Mouse (Mus musculus): ENCODE results near the gene Naa38. TPM values are rescaled to one million over a fixed set of nuclear protein-coding genes. Genes with fewer than 3 reads are reported as not detected.
A peak's percentile ranks its signal among the peaks of the same experiment; 100 is the strongest.

The Naa38 gene
- total RNA-seq, 4 experiments from 2014 or later, result 99.9 to 140 (median 114) TPM

DNA sequence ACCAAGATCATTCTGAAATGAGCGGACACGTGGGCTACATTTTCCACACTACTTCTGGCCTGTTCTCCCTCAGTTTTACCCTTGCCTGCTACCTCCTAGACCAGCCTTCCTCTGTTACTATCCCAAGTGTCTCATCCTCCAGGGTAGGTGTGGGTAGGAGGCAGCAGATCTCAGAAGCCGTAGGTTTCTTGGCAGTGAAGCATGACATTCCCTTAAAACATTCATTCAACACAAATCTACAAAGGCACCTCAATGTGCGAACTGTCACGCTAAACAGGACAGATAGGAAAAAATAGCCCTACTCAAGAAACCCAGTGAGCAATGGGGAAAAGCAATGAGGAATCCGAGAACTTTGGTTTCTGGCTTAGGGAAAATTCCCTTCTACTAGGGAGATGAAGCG, 17.3 kb downstream of the Naa38 start:
- no peak for DNase-seq (ENCODE audit: low spot score in 2 of 2)

DNA sequence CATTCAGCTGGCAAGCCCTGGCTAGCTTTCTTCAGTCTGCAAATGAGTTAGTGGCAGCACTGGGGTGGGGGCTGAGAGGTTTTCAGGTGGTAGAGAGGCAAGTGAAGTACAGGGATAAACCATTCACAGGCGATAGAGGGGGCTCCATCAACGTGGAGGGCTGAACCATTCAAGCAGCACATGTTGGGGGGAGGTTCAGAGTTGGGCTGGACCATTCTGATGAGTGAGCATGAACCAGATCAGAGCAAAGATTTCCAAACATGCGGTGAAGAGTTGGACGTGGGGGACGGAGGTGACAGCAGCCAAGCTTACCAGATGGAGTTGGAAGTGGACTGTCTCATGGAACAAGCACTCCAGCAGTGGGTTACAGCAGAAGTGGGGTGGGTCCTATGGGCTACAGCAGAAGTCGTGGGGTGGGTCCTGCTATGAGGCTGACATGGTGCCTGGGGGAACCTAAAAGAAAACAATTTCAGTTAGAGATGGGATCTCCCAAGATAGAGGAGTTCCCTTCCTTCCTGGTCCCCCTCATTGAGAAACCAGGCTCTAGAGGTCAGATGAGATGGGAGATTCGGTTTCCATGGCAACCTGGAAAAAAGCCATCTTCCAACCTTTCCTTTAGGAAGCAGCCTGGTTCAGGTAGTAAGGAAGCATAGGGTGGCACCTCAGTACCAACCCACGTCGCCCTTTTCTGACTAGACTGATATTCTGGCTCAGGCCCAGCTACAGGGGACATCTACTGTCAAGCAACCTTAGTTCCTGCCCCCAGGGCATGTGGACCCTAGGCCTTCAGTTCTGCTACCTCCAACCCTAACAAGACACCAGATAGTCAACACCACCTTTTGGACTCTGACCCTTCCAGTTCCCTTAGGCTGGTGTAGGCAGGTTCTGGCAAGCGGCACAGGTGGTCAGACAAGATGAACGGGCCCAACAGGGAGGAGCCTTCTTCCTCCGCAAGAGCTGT, 18.2 kb downstream of the Naa38 start, which contains the start of gene Kdm6b:
Gene Kdm6b (minus strand): TSS at position 455 of the 961 bp plus-strand sequence.
- DNase-seq (ENCODE audit: low spot score in 2 of 2), result peak in 1 of 2 experiments; percentile 61

DNA sequence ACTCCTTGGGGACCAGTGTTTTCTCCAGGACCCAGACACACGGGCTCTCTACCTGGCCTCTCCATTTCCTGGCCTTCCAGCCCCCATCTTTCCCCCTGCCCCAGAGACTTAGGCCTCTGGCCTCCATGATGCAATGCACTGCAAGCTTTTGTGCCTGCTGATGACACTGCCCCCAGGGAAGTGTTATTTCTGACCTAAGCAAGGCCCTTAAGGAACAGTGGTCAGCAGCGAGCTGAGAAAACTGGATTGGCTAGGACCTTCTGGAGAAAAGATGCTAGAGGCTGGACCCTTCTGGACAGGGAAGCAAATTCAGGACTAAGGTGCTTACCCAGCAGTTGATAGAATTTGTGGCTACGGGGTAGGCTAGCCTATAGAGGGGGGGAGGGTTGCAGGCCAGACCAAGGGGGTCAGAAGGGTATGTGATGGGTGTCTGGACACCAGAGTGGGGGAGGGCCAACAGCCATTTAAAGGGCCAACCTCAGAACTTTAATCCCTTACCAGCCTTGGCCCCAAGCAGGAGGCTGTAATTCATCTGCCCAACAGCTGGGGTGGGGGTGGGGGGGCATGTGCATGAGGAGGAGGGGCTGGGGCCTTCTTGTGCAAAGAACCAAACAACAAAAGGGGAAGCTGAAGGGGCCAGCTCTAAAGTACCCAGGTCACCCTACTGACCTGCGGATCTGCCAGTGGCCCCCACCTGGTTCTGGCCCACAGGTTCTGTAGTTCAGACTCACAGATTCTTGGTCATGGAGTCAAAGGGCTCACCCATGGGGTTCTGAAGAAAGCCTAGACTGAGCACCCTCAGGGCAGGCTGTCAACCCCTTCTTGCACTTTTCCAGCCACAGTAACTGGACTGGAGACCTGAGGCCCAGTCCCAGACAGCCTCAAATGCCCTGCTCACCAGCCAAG, 19.4 kb downstream of the Naa38 start:
- DNase-seq (ENCODE audit: low spot score in 2 of 2), result no peak

DNA sequence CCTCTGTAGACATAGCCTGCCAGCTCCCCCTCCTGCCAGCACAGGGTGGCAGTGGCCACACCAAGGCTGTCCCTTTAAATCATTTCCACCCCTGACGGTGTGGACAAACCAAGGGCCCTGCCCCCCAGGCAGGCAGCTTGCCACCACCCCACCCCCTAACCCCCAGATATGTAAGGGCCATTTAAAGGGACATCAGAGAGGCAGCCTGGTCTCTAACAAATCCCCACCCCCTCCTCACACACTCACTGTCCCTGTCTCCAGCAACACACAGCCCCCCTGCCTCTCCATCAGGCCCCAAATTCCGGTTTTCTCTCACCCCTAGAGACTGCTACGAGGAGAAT, 20.0 kb downstream of the Naa38 start:
- no peak for DNase-seq (ENCODE audit: low spot score in 2 of 2)

DNA sequence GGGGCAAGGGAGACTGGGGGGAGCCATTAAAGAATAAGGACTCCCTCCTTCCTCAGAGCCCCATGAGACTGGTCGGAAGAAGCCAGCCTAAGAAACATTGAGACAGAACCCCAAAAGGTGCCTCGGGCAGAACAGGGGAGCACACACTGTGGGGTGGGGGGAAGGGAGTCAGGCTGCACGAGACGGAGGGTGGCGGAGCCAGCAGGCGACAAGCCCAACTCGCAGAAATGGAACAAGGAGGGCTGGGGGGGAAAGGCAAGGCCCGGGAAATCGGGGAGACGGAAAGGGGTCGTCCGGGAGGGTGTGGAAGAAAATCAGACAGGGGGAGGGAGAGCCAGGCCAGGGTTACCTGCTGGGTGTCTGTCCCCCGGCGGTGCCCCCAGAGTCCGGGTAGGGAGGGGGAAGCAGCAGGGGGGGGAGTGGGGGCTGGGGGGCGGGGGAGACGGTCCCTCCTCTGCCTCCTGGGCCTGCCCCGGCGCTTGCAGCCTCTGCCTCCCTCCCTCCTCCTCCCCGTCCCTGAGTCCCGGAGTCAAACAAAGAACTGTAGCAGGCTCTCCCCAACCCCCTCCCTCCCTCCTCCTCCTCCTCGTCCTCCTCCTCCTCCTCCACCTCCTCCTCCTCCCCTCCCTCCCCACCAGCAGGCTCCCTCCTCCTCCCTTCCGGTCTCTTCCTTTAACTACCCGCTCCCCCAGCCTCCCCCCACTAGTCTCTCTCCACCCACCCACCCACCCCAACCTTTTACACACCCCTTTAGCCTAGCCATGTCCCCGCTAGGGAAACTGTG, 20.6 kb downstream of the Naa38 start:
- no peak for DNase-seq (ENCODE audit: low spot score in 2 of 2)

DNA sequence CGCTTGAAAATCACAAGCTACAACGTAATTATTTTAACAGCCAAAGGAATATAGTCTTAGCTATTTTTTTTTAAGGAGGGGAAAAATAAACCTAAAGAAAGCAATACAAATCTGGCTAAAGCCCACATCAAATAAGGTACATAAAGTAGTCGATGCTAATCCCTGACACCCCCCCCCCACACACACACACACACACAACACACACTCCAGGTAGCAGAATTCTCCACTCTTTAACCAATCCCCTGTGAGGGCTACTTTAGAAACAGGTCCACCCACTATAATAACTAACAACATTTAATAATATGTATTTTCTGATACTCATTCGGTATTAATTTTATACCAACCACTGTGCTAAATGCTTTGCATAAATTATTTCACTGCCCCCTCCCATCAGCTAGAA, 21.2 kb downstream of the Naa38 start:
- DNase-seq (ENCODE audit: low spot score in 2 of 2), result no peak

DNA sequence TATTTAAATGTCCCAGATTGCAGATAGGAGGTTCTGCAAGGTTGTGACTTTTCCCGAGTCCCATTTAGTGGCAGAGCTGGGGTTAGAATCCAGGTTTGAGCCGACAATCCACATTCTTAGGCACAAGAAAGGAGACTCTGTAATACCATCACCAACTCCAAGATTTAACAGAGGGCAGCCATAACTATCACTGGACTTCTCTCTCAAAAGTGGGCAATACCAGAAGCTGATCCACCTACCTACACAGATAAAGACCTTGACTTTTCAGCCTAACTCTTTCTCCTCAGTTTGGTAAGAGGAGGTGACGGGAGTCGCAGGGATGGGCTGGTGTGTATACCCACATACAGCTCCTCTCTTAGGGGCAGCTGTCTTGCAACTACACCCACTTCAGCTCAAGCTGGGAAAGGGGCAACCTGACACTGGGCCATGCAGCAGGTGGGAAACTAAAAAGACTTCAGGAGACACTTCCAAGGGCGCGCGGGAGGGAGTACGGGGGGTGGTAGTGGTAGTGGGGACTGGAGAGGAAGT, 21.7 kb downstream of the Naa38 start:
- no peak for DNase-seq (ENCODE audit: low spot score in 2 of 2)

DNA sequence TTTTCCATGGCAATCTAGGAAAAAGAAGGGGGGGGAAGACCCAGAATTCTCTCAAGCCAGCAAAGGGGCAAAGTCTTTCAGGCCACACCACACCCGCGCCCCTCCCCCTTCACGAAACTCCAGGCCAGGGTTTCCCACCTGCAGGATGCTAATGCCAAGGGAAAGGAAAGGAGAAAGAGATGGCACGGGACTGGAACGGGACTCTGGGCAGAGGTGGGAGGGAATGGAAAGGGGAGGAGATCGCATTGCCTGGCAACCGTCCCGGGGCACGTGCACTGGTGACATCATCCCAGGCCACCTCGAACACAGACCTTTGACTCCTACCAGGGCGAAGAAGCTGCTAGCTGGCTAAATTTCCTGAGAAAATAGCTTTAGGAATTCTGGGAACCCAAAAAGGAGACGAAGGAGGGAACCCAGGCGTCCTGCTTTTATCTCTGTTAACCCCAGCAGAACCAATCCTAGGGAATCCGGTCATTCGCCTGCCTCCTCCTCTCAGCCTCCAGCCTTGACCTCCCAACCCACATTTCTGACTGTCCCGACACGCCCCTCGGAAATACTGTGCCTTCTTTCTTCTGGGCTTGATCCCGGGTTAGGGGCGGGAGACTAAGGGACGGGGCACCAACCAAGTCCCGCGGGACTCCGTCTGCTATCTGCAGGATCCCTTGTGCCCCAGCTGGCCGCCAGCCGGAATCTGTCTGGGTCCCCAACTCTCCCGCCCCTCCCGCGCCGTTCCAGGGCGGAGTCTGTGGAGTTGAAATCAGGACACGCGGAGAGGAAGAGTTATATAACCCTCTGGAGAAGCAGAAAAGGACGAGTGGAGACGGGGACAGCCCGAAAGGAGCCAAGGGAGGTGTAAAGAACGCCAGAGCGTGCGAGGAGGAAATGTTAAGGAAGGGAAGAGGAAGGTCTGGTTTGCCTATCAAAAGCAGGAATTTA, 22.4 kb downstream of the Naa38 start:
- DNase-seq (ENCODE audit: low spot score in 2 of 2), result peak in 1 of 2 experiments; percentile 89

DNA sequence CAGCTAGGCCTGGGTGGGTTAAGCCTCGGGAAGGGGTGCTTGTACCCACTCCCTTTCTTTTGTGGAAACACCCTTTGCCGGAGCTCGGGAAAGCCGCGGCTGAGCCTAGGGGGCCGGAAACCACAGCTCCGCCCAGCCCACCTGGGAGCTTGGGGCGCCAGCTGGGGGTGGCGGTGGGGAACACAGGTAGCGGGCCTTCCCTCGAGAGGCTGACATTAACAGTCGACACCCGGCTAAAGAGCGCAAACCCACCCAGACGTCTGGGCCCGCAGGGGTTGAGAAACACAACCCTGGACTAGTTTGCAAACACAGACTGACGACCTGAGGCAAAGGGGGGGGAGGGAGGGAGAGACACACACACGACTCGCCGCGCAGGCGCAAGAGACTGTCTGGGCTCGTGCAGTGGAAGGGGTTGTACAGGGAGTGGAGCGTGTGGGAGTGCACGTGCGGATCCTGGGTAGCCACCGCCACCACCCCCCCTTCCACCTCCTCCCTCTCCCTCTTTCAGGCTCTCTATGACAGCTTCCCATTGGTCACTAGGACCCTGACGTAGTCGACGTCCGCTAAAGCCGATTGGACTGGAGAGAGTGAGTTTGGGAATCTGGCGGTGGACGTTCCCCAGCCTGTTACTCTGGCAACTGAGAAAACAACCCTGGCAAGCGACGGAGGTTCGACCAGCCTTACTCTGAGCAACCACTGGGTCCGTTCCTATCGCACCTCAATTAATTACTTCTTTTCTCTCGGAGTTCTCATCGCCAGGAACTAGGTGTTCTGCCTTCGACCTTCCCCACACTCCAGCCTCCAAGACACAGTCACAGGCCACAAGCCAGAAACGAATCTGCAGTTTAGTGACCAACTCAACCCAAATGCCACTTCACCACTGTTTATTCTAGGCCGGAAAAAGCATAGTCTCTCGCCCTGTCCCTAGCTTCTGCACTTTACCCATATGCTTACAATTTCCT, 23.5 kb downstream of the Naa38 start:
- peak in 1 of 2 experiments; percentile 95 for DNase-seq (ENCODE audit: low spot score in 2 of 2)

DNA sequence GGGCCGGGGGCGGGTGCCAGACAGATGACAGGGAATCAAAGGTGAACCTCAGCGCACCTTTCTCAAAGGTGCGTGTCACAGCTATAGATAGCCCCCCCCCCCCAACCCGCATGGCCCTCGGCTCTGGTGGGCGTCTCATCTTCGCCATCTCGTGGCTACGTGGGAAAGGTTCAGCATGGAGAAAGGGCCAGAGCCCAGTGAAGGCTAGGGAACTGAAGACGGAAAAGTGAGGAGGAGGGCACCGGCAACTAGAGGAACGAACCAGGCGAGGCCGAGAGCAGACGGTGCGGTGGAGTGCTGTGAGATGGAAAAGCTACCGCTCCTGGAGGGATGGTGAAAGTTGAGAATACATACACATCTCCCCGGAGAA, 24.1 kb downstream of the Naa38 start:
- no peak for DNase-seq (ENCODE audit: low spot score in 2 of 2)

DNA sequence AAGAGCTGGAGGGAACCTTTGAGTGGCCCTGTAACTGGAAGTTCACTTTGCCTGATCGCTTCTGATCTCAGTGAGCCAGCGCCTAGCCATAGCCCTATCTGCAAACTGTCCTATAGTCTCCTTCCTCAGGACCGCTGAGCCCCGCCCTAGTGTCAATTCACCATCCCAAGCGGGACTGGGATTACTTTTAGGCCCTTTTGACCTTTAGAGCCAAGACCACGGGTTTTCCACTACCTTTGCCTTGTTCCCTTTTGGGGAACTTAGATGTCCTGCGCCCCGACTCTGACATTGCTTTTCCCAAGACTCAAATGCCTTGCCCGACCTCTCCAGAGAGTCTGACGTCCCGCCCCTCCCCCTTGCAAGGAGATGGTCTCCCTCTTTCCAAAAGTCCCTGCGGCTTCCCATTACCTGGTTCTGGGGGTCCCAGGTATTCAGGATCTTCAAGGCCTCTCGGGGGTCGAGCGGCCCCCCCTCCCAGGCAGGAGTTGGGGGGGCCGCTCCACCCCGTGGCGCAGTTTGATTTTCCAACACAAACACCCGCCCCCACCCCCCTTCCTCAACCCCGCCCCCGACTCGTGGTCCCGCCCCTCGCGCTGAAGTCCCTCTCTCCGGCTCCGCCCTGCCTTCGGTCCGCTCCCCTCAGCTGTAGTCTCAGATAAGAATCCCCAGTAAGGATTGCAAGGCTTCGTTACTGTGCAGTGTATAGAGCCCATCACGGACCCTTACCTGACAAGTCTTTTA, 24.7 kb downstream of the Naa38 start:
- no peak for DNase-seq (ENCODE audit: low spot score in 2 of 2)

DNA sequence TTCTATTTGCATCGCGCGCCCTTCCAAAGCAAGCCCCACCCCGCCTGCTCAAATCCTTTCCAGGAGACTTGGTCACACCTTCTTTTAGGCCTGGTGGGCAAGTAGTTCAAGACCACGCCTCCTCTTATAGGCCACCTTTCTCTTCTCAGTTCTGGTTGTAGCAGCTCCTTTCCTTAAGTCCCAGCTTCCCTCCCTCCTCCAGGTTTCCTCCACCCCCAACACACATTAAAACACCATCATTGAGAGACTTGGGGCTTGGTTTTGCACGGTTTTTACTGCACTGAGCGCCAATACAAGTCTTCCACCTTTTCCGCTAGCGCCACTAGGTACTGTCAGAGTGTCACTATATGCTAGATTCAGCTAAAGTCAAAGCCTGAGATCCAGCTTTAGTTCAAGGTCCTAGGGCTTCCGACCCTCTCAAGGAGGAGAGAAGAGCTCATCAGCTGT, 25.3 kb downstream of the Naa38 start:
- DNase-seq (ENCODE audit: low spot score in 2 of 2), result no peak

DNA sequence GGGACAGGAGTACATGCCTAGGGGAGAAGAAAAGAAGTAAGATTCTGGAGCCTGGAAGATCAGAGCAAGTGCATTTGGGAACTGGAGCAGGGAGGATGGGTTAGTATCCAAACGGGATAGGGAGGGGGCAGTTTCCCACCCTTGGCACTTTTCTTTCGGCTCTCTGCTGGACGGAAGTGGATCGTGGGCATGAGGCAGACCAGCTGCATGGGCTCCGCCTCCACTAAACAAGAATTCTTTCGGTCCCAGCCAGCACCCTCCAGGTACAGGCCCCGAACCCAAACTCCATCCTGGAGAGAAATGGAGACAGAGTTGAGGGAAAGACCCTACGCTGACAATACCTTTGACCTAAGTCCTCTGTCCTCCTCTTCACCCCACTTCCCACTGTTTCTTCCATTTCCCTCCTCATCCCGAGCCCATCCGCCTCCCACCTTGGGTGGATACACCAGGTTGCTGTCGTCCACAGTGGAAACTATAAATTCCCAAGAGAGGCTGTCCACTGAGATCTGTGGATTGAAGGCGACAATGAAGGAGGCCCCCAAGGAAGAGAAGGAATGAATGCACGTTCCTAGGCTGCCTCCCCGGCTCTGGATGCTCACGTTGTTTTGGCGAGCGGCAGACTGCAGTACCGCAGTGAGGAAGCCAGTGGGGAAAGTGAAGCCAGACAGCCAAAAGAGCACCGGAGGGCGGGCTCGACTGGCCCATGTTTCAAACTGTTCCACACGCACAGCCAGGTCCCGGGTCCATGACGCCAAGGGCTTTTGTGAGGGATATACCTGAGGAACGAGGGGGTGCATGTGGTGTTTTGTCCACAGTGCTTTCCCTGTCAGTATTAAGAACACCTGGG, 26.1 kb downstream of the Naa38 start:
- no peak for DNase-seq (ENCODE audit: low spot score in 2 of 2)

DNA sequence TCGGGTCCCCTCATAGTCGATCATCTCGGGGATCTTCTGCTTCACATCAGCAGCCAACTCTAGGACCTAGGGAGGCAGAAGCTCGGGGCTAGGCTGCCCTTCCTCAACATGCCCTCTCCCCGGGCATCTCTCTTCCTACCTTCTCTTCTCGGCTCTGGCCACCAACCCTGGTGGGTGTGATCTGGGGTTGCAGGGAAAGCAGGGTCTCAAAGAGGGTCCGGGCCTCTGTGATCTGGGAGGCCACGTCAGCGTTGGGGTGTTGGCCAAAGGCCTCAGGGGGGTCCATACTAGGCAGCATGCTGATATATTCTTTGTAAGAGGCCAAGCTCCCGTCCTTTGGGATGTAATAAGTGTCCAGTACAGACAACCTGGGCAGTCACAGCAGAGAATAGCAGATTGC, 27.6 kb downstream of the Naa38 start:
- DNase-seq (ENCODE audit: low spot score in 2 of 2), result no peak

DNA sequence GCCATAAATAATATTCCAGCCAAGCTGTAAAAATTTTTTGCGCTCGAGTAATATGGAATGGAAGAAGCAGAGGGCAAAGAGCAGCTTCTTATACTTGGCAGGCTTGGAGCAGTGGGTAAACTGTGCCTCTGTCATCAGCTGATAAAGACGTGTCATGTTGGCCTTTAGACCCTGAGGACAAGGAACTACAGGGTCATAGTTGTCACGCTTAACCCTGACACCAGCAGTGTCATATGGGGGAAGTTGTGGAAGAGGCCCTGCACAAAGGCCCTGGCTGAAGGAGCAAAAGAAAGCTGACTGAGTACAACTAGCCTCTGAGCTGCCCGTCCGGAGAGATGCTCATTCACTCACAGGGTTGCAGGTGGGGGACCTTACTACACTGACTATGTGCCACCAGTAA, 28.6 kb downstream of the Naa38 start:
- no peak for DNase-seq (ENCODE audit: low spot score in 2 of 2)

DNA sequence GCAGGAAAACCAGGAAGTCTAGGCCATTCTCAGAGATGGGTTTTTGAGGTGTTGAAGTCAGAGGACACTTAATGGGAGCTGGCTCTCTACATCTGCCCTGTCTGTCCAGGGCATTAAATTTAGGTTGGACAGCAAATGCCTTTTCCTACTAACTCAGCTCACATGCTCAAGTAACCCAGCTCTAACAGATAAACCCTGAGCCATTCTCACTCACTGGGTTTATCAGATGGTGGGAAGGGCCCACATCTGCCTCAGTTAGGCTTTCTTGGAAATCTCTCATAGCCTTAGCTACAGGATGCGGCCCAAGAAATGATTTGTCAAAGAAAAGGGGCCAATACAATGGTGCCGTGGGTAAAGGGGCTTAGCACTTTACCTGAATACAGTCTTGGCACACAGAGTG, 31.0 kb downstream of the Naa38 start:
- DNase-seq (ENCODE audit: low spot score in 2 of 2), result no peak

DNA sequence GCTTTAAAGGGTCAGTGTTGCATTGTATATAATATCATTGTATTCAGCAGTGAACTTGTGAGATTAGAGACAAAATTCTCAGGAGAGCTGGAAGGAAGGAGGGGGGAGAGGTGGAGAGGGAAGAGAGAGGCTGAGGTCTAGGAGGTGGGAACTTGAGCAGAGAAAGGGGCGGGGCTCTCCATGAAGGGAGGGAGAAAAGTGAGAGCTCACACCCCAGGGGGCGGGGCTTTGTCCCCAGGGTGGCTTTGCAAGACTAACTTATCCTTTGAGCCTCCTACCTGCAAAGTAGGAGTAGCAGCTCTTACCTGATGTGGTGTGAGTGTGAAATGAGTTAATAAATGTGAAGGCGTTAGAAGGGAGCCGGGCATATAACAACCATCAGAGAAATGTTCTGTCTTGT, 33.5 kb downstream of the Naa38 start:
- no peak for DNase-seq (ENCODE audit: low spot score in 2 of 2)
